Mouse (Mus musculus): Measurements from ENCODE around the gene Rarb.
"Not testable (repeated sequence)": the region's sequence is repeated elsewhere in the genome, so short reads cannot be mapped to it uniquely, and the experiment has no call there.

DNA sequence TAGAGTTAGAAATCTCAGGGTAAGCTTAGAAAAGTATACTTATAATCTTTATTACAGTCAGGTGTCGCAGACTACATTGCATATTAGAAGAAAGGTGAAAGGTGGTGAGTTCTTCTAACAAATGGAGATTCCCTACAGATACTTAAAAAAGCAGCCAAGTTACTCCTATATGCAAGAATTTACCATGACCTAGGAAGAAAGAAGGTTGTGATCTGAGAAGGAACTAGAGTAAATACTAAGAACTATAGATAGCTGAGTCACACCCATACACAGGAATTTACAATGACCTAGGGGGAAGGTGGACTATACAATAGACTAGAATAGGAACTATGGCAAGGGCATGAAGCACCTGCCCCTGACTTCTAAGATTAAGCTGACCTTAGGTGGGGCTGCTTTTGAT lies 63.4 kb downstream of the Rarb start:
- not testable (repeated sequence) for TF ChIP-seq USF1 (IDR thresholded peaks at IDR 0.05; ENCODE audit: low read depth); POLR2A (IDR thresholded peaks at IDR 0.05; ENCODE audit: insufficient read length, low read depth); MYOG (IDR thresholded peaks at IDR 0.05; ENCODE audit: control insufficient read depth in 1 of 3, insufficient read depth in 1 of 3, insufficient read length in 2 of 3, low read depth in 2 of 3); TCF12 (IDR thresholded peaks at IDR 0.05; ENCODE audit: insufficient read depth, poor library complexity, severe bottlenecking); CEBPB (IDR thresholded peaks at IDR 0.05; ENCODE audit: insufficient read depth, poor library complexity, severe bottlenecking); MAX (IDR thresholded peaks at IDR 0.05; ENCODE audit: low read depth); POLR2AphosphoS2 (IDR thresholded peaks at IDR 0.05; ENCODE audit: insufficient read length, low read depth); REST (IDR thresholded peaks at IDR 0.05; ENCODE audit: insufficient read depth, insufficient read length); SRF (IDR thresholded peaks at IDR 0.05; ENCODE audit: control insufficient read depth, insufficient read length, low read depth)
